Mouse (Mus musculus): ENCODE results near the gene Txnl4b. TPM values are rescaled to one million over a fixed set of nuclear protein-coding genes. Genes with fewer than 3 reads are reported as not detected.

The Txnl4b gene
- total and polyA plus RNA-seq, 3 experiments: 8.4 to 9.5 TPM; not detected in 1

DNA sequence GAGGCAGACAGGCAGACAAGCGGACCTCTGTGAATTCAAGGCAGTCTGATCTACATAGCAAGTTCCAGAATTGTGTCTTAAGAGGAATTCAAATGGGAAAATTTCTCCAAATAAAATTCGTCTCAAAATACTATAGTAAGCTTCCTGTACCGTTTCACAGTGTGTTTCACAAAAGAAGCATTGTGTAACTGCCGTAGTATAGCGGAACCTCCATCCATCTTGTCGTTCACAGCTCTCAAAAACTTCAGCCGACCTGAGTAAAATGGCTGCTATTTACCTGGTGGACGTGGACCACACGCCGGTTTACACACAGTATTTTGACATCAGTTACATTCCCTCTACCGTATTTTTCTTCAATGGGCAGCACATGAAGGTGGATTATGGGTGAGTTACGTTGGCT, 5.4 kb downstream of the Txnl4b start:
- Histone ChIP-seq H3K4me3 (ENCODE audit: control insufficient read depth in 1 of 2, insufficient read depth in 1 of 2, low read depth in 2 of 2, low read length in 2 of 2) (no peak overlapping the region), H3K27ac (ENCODE audit: control insufficient read depth, low read depth, low read length) (no peak overlapping the region), H3K36me3 (ENCODE audit: control insufficient read depth in 1 of 2, insufficient read depth in 2 of 2, low read length in 2 of 2) (peaks cover 0 to 4% of the 10 kb centered on the region in 2 experiments; a peak in 2 of 4 replicates), H3K9ac (ENCODE audit: control insufficient read depth, low read depth, low read length, poor library complexity, severe bottlenecking) (no peak overlapping the region), H3K4me1 (ENCODE audit: control insufficient read depth in 1 of 2, insufficient read depth in 2 of 2, low read length in 2 of 2) (peaks cover 0 to 9% of the 10 kb centered on the region in 2 experiments; a peak in 2 of 4 replicates), H3K9me3 (replicated peaks; ENCODE audit: insufficient read depth, low read length) (no peaks in the 10 kb centered on the region), H3K79me2 (ENCODE audit: control insufficient read depth, insufficient read depth, low read length, poor library complexity) (no peaks in the 10 kb centered on the region), H3K27me3 (ENCODE audit: control insufficient read depth in 1 of 2, insufficient read depth in 2 of 2, low read length in 2 of 2) (no peaks in the 10 kb centered on the region)
- DNase-seq (ENCODE audit: low read depth, low spot score): no peak
- no peak for TF ChIP-seq TBP (IDR thresholded peaks at IDR 0.05; ENCODE audit: low read depth, low read length)
- no peak for TF ChIP-seq JUND (IDR thresholded peaks at IDR 0.05; ENCODE audit: low read depth, low read length)
- TF ChIP-seq KAT2A (conservative IDR thresholded peaks at IDR 0.05; ENCODE audit: low read depth, low read length): no peak
- no peak for TF ChIP-seq CTCF (IDR thresholded peaks at IDR 0.05 in 2 of 3, conservative IDR thresholded peaks at IDR 0.05 in 1 of 3; ENCODE audit: control insufficient read depth in 1 of 3, insufficient read depth in 1 of 3, low read depth in 2 of 3, low read length in 3 of 3, poor library complexity in 1 of 3, severe bottlenecking in 1 of 3)
- TF ChIP-seq EP300 (IDR thresholded peaks at IDR 0.05; ENCODE audit: low read depth in 1 of 2, low read length in 2 of 2): no peak
- TF ChIP-seq USF1 (IDR thresholded peaks at IDR 0.05; ENCODE audit: low read depth, low read length): no peak

DNA sequence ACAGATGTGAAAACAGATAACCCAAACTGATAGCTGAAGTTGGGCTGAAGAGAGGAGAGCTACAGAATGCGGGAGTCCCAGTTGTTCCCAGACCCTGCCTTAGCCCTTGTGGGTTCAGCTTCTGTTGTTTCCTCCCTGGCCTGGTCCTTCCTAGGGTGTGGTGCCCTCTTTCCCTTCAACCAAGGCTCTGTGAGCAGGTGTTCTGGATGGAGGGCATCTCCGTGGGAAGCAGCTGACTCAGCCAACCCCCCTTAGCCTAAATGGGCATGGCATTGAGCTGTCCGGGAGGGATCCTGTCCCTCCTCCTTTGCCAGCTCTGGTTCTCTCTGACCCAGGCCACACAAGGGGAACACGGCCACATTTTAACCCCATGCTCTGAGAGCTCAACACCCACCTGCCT, 10.6 kb downstream of the Txnl4b start:
- Histone ChIP-seq H3K4me3 (ENCODE audit: control insufficient read depth in 1 of 2, insufficient read depth in 1 of 2, low read depth in 2 of 2, low read length in 2 of 2) (no peak overlapping the region), H3K9ac (ENCODE audit: control insufficient read depth, low read depth, low read length, poor library complexity, severe bottlenecking) (no peak overlapping the region), H3K27ac (ENCODE audit: control insufficient read depth, low read depth, low read length) (no peak overlapping the region)

DNA sequence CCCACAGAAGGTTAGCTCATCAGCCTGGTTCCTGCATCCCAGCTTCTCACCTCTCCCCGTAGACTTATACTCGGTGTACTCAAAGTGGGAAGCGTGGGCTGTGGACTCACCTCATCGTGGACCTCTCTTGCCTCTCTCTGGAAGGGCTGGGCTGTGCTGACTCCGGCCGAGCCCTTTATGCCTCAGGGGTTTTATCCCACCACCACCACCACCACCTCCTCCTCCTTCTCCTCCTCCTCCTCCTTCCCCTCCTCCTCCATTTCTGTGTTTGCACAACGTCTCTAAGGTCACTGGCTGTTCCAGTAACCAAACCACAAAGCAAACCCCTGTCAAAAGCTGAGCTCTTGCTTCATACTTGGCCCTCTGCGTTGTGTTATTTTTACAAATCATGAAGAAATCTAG, 13.2 kb downstream of the Txnl4b start, which contains the start of gene Hp:
TSS of gene Hp (minus strand) at position 273 of the 402 bp plus-strand sequence.
- no peaks in the 10 kb centered on the region; a peak in 1 of 4 replicates for H3K27me3 ChIP-seq (ENCODE audit: control insufficient read depth in 1 of 2, insufficient read depth in 2 of 2, low read length in 2 of 2)
- H3K79me2 ChIP-seq (ENCODE audit: control insufficient read depth, insufficient read depth, low read length, poor library complexity): no peaks in the 10 kb centered on the region
- H3K9me3 ChIP-seq (replicated peaks; ENCODE audit: insufficient read depth, low read length): no peaks in the 10 kb centered on the region
- H3K4me1 ChIP-seq (ENCODE audit: control insufficient read depth in 1 of 2, insufficient read depth in 2 of 2, low read length in 2 of 2): peaks cover 0 to 3% of the 10 kb centered on the region in 2 experiments; a peak in 1 of 4 replicates
- no peak within 1 kb of the TSS for H3K4me3 ChIP-seq (ENCODE audit: control insufficient read depth in 1 of 2, insufficient read depth in 1 of 2, low read depth in 2 of 2, low read length in 2 of 2)
- H3K36me3 ChIP-seq (ENCODE audit: control insufficient read depth in 1 of 2, insufficient read depth in 2 of 2, low read length in 2 of 2): no peaks in the 10 kb centered on the region
- no peak within 1 kb of the TSS for H3K27ac ChIP-seq (ENCODE audit: control insufficient read depth, low read depth, low read length)
- TF ChIP-seq GATA1 (IDR thresholded peaks at IDR 0.05; ENCODE audit: low read depth, low read length) (no peak), CHD1 (IDR thresholded peaks at IDR 0.05; ENCODE audit: low read depth, low read length) (no peak), ETS1 (IDR thresholded peaks at IDR 0.05; ENCODE audit: low read depth, low read length) (no peak), RCOR1 (IDR thresholded peaks at IDR 0.05; ENCODE audit: low read depth, low read length) (no peak), TCF12 (IDR thresholded peaks at IDR 0.05; ENCODE audit: low read depth, low read length) (no peak), NRF1 (IDR thresholded peaks at IDR 0.05; ENCODE audit: insufficient read depth, low read depth, low read length, poor library complexity, severe bottlenecking) (no peak), USF1 (IDR thresholded peaks at IDR 0.05; ENCODE audit: low read depth, low read length) (no peak), POLR2A (IDR thresholded peaks at IDR 0.05; ENCODE audit: control insufficient read depth in 1 of 2, insufficient read depth in 1 of 2, low read depth in 1 of 2, low read length in 2 of 2, poor library complexity in 1 of 2) (no peak), CTCF (IDR thresholded peaks at IDR 0.05 in 2 of 3, conservative IDR thresholded peaks at IDR 0.05 in 1 of 3; ENCODE audit: control insufficient read depth in 1 of 3, insufficient read depth in 1 of 3, low read depth in 2 of 3, low read length in 3 of 3, poor library complexity in 1 of 3, severe bottlenecking in 1 of 3) (no peak), NELFE (IDR thresholded peaks at IDR 0.05; ENCODE audit: low read depth, low read length) (no peak)
- no peak within 1 kb of the TSS for H3K9ac ChIP-seq (ENCODE audit: control insufficient read depth, low read depth, low read length, poor library complexity, severe bottlenecking)
- no peak for DNase-seq (ENCODE audit: low read depth, low spot score)

More for the DNA sequence above, 10.6 kb downstream of the Txnl4b start:
- Histone ChIP-seq H3K79me2 (ENCODE audit: control insufficient read depth, insufficient read depth, low read length, poor library complexity) (no peaks in the 10 kb centered on the region), H3K9me3 (replicated peaks; ENCODE audit: insufficient read depth, low read length) (no peaks in the 10 kb centered on the region), H3K27me3 (ENCODE audit: control insufficient read depth in 1 of 2, insufficient read depth in 2 of 2, low read length in 2 of 2) (no peaks in the 10 kb centered on the region), H3K36me3 (ENCODE audit: control insufficient read depth in 1 of 2, insufficient read depth in 2 of 2, low read length in 2 of 2) (no peaks in the 10 kb centered on the region), H3K4me1 (ENCODE audit: control insufficient read depth in 1 of 2, insufficient read depth in 2 of 2, low read length in 2 of 2) (peaks cover 0 to 3% of the 10 kb centered on the region in 2 experiments; a peak in 1 of 4 replicates)
- DNase-seq (ENCODE audit: low read depth, low spot score): no peak
- no peak for TF ChIP-seq ETS1 (IDR thresholded peaks at IDR 0.05; ENCODE audit: low read depth, low read length)
- TF ChIP-seq NELFE (IDR thresholded peaks at IDR 0.05; ENCODE audit: low read depth, low read length): no peak
- no peak for TF ChIP-seq POLR2AphosphoS5 (IDR thresholded peaks at IDR 0.05; ENCODE audit: borderline replicate concordance, low read depth, low read length)
- TF ChIP-seq KAT2A (conservative IDR thresholded peaks at IDR 0.05; ENCODE audit: low read depth, low read length): no peak
- no peak for TF ChIP-seq ZC3H11A (IDR thresholded peaks at IDR 0.05; ENCODE audit: low read depth, low read length)

All from MEL (cell line).